Mouse (Mus musculus) layer of hippocampus, adult 9-10 months (tissue): Measurements from ENCODE around the gene Rhot2.
"Not testable (repeated sequence)": the region's sequence is repeated elsewhere in the genome, so short reads cannot be mapped to it uniquely, and the experiment has no call there.

Experiments
- DNase-seq: peaks from one replicate; pipeline ENCODE4 v3.0.0; 2022; ENCODE audit warnings: low spot score

The Rhot2 gene

DNA sequence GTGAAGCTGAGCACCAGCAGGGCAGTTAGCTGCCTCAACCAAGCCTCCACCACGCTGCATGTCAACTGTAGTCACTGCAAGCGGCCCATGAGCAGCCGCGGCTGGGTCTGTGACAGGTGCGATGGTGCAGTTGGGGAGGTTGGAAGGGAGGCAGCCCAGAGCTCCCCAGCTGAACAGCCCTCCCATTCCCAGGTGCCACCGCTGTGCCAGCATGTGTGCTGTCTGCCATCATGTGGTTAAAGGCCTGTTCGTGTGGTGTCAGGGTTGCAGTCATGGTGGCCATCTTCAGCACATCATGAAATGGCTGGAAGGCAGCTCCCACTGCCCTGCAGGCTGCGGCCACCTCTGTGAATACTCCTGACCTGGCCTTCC, 16.4 kb downstream of the Rhot2 start:
- DNase-seq: no peak

DNA sequence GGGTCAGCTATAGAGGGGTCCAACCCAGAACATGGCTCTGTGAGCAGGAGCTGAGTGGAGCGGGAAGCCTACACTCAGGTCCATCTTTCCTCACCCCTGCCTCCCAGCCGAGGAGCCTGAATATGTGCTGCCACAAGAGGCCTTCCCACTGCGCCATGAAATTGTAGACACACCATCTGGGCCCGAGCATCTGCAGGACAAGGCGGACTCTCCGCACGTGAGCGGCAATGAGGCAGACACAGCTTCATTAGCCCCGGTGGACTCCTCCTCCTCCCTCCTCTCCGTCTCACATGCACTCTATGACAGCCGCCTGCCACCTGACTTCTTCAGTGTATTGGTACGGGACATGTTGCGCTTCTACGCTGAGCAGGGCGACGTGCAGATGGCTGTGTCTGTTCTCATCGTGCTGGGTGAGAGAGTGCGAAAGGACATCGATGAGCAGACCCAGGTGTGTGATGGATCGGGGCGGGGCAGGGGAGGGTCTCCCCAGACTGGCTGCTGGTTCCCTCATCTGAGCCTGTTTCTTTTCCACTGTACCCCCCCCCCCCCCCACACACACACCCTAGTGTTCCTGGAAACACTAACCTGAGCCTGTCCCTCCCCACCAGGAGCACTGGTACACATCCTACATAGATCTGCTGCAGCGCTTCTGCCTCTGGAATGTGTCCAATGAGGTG, 17.0 kb downstream of the Rhot2 start:
- no peak for DNase-seq

- DNase-seq: no peak
These were observed 17.6 kb downstream of the Rhot2 start for GRCm38 (mm10) chr17:25827011-25827410.

GRCm38 (mm10) chr17:25825984-25826570, 18.6 kb downstream of the Rhot2 start:
- DNase-seq: no peak

DNA sequence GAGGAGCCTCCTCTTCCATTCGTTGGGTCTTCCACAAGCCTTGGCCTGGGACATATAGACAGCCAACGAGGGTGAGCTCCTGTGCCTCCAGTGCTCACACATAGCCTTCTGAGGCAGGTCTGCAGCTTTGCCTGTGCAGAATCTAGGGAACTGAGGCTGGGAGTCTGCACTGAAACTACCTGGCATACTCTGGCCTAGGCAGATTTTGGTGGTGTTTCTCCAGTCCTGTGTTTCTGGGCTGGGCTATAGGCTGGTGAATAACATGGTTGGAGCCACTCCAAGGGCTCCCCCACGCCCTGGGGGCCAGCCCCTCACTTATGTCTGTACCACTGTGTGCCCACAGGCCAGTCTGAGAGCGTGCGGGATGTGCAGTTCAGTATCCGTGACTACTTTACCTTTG, 19.3 kb downstream of the Rhot2 start:
- DNase-seq: no peak

DNA sequence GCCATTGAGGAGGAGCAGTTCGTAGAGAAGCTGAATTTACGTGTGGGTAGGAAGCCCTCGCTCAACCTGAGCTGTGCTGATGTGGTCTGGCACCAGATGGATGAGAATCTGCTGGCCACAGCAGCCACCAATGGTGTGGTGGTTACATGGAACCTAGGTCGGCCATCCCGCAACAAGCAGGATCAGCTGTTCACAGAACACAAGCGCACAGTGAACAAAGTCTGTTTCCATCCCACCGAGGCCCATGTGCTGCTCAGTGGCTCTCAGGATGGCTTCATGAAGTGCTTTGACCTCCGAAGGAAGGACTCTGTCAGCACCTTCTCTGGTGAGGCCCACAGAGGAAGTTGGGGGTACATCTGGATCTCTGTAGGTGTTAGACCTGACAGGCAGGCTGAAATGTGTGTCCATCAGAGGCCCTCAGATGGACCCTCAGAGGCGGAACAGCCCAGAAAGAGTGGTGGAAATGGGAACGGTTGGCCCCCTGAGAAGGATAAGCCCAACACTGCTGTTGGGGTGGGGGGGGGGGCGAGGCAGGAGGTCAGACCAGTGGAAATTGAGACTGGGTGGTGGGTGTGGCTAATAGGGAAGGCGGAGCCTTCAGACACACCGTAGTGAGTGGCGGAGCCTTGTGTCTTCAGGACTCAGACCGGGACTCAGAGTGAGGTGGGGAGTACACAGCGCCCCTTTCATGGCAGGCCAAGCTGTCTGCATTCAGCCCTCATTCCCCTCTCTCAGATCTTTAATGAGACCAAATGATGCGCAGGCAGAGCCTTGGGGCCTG, 20.1 kb downstream of the Rhot2 start:
- DNase-seq: no peak

DNA sequence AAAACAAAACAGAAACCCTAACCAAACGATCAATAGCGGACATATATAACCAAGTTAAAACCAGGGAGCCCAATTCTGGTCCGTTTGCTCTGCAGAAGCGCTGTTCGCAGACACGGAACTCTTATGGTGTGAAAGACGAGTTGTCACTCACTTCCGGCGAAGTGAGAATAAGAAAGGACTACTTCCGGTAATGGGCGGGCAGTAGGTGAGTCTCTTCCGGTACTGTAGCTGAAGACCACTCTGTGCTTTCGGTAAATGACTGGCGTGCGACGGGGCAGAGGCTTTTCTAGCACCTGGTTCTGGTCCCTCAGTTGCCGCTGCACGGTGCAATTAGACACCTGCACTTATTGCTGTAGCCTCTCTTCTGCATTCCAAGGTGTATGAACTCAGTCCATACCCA, 21.2 kb downstream of the Rhot2 start, which contains the start of gene Wdr24:
Gene Wdr24 (plus strand): TSS at position 176 of the 400 bp plus-strand sequence.
- peak; percentile 87 for DNase-seq

- DNase-seq: no peak
These were observed 25.5 kb downstream of the Rhot2 start for GRCm38 (mm10) chr17:25818851-25819780.

DNA sequence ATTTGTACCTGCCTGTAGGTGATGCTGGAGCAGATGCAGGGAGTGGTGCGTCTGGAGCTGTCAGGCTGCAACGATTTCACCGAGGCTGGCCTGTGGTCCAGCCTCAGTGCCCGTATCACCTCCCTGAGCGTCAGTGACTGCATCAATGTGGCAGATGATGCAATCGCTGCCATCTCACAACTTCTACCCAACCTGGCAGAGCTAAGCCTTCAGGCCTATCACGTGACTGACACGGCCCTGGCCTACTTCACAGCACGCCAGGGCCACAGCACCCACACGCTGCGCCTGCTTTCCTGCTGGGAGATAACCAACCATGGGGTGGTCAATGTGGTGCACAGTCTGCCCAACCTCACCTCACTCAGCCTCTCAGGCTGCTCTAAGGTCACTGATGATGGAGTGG, 27.0 kb downstream of the Rhot2 start:
- no peak for DNase-seq

DNA sequence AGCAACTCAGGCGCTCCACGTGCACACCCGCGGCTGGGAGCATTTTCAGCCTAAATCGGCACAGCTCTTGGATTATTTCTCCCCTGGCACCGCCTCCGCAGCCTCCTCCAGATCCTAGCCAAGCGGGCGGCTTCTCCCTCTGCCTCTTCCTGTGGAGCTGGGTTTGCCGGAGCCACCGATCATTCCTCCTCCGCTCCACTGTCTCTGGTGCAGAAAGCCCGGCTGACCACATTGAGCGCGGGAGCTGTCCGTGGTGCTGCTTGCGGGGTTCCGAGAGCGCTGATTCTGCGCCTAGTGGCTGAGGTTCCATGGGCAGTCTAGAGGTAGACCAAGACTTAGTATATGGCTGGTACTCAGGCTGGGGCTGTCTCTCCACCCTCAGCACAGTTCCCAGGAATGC, 31.2 kb downstream of the Rhot2 start:
- DNase-seq: no peak

- no peak for DNase-seq
These were observed 33.8 kb downstream of the Rhot2 start for GRCm38 (mm10) chr17:25810890-25811289.

DNA sequence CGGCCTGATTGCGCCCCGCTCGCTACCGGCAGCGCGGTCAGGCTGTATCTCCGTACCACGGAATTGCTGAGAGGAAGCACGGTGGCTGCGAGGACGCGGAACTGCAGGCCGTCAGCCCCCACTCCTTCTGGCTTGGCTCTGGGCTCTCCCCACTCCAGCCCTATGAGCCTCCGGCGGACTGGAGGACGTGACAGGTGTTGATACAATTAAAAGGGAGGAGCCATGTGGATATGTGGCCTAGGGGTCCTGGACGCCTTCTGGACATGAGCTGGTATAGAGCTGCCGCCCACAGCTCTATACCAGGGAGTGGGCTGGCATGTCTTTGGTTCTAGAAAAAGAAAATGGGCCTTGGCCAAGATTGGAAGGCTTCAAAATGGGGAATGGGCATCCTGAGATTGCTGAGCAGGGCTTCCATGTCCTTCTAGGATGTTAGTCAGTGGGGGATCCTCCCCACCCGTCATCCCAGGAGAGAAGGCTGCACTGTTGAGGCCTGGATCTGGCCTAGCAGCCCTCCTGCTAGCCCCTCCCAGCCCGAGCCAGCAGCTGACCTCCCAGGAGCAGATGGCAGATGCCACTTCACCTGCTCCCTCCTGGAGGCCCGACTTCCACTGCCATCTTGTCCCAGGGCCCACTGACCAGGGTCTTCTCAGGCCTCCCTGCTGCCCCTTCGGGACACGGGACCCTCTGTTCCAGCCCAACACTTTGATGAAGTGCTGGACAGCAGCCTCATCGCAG, 34.9 kb downstream of the Rhot2 start:
- DNase-seq: no peak

GRCm38 (mm10) chr17:25808789-25809605, 35.7 kb downstream of the Rhot2 start, which contains the start of gene Fbxl16:
Gene Fbxl16, plus strand, starts transcription at chr17:25809085.
- no peak for DNase-seq

GRCm38 (mm10) chr17:25808028-25808427, 36.6 kb downstream of the Rhot2 start:
- DNase-seq: no peak

- not testable (repeated sequence) for DNase-seq
These were observed 37.2 kb downstream of the Rhot2 start for GRCm38 (mm10) chr17:25807452-25807851.

DNA sequence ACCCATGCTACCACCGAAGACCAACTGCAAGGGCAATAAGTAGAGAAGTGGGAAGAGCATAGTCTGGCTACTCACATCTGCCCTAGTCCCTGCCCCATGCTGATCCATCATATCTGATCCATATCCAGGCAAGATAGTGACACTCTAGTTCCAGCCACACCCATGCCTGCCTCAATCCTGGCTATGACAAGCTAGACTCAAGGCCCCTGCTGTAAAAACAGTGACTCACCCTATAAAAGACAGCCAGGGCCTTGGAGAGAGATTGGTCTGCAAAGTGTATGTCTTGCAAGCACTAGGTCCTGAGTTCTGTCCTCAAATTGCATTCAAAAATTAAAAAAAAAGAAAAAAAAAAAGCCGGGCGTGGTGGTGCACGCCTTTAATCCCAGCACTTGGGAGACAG, 38.1 kb downstream of the Rhot2 start:
- DNase-seq: no peak

DNA sequence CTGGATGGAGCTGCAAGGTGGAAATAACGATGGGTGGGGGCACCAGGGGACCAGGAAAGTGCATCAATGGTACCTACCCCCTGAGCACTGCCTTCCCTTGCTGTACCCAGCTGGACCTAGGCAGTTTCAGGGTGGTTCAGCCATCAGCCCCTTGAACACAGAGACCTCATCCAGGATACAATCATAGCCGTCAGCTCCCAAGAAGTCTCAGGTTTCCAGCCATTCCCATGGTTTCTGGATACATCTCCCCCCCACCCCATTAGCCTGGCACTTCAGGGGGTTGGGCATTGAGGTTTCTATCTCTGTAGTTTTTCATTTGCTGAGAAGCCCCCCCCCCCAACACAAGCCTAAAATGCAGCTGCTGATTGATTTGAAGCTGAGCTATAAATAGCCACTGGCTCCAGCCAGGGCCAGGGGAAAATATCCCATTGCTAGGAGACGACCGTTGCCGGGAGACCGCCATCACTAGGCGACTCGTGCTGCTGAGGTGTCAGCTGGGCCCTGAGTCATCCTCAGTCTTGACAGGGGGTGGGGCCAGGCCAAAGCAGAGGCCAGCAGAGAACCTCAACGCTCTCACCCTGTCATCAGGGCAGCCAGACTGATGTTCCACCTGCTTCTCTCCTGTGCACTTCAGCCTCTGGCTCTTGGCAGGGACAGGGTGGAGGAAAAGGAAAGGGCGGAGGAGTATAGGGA, 41.7 kb downstream of the Rhot2 start:
- no peak for DNase-seq

DNA sequence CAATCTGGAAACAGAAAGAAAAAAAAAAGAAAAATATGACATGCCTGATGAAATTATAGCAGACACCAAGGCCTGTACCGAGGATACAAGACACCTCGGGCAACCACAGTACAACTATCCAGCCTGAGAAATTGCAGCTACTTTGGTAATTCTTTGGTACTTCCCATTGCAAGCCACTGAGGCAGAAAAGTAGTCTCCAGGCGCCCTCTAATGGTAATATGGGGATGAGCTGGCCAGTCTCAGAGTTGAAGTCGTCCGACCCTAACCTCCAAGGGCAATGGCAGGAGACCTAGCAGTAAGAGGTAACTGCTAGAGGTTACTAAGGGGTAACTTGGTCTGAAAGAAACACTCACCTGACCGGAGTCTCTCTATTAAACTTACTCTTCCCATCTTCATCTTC, 43.6 kb downstream of the Rhot2 start:
- no peak for DNase-seq

DNA sequence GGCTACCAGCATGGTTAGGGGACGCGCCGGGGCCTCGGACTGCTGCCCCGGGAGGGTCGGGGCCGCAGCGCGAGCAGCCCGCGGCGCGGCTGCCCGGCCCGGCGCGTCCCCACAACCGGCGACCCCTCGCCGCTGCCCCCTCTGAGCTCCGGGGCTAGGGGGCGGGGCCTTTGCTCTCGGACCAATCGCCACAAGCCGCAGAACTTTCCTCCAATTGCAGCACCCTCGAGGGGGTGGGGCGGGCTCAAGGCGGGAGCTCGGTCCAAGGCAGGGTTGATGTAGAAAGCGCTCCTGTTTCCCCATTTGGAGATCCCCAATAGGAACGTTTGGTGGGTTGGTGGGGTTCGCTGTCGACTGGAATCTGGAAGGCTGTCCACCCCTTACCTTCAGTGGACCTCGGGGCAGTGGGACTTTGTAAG, 47.7 kb downstream of the Rhot2 start, which contains the start of gene Metrn:
Gene Metrn (minus strand): TSS at position 186 of the 419 bp plus-strand sequence.
- no peak for DNase-seq
